Comparison of ENCODE assay signal across 10 mouse cellular contexts in genomic region chr10:96214285-96214684, GRCm38 (mm10).
DNase-seq lines count a peak whose midpoint lies in the region; ATAC-seq lines count a peak whose summit lies in the region.
"Had no signal": no experiment of that assay in that cellular context is flagged by ENCODE, and none has a peak within 500 bp of the region (broad histone marks: within the 10 kb centered on the region; RNA-seq: fewer than 3 reads in every experiment).

No protein-coding gene starts in this region.

- no peak overlapping the region for H3K4me2 ChIP-seq in kidney, embryonic 14.5 days (replicated peaks; ENCODE audit: low read depth, low read length)
- H3K4me2 ChIP-seq in hindbrain, embryonic 13.5 days, result no peak overlapping the region
- H3K4me2 ChIP-seq in midbrain, embryonic 16.5 days (ENCODE audit: low read length), result no peak overlapping the region

- ATAC-seq in kidney, embryonic 14.5 days (ENCODE audit: low FRiP score, low TSS enrichment), result 0 out of 2 replicates have a peak, but pooled peaks have one; percentile 10
- 0 out of 2 replicates have a peak, but pooled peaks have one; percentile 7 for ATAC-seq in common myeloid progenitor, adult 5-6 weeks (replicated peaks; ENCODE audit: low read depth, poor library complexity, severe bottlenecking)
- ATAC-seq in hindbrain, embryonic 13.5 days (ENCODE audit: low FRiP score), result peak; percentile 41
- peak; percentile 46; the same call in 1 of the 2 replicates for ATAC-seq in midbrain, embryonic 16.5 days

- H3K27me3 ChIP-seq in kidney, embryonic 14.5 days (ENCODE audit: control insufficient read depth, insufficient read depth, low read length), result no peaks in the 10 kb centered on the region
- no peaks in the 10 kb centered on the region for H3K27me3 ChIP-seq in hindbrain, embryonic 13.5 days
- H3K27me3 ChIP-seq in midbrain, embryonic 16.5 days (ENCODE audit: control insufficient read depth, insufficient read depth, low read depth, low read length), result no peaks in the 10 kb centered on the region

- H3K4me3 ChIP-seq in kidney, embryonic 14.5 days (ENCODE audit: low read length), result no peak overlapping the region
- no peak overlapping the region for H3K4me3 ChIP-seq in hindbrain, embryonic 13.5 days
- H3K4me3 ChIP-seq in midbrain, embryonic 16.5 days (ENCODE audit: low read depth, low read length), result no peak overlapping the region
- H3K4me3 ChIP-seq: left cerebral cortex, adult 2 months had no signal

- H3K36me3 ChIP-seq in kidney, embryonic 14.5 days (ENCODE audit: control insufficient read depth, insufficient read depth, low read length), result no peaks in the 10 kb centered on the region
- H3K36me3 ChIP-seq in hindbrain, embryonic 13.5 days, result no peaks in the 10 kb centered on the region
- no peaks in the 10 kb centered on the region for H3K36me3 ChIP-seq in midbrain, embryonic 16.5 days (ENCODE audit: control insufficient read depth, insufficient read depth, low read length)

- no peaks in the 10 kb centered on the region for H3K4me1 ChIP-seq in kidney, embryonic 14.5 days (ENCODE audit: control insufficient read depth, insufficient read depth, low read length)
- H3K4me1 ChIP-seq in hindbrain, embryonic 13.5 days (replicated peaks), result peaks cover 3% of the 10 kb centered on the region; the same call in 1 of the 2 replicates
- H3K4me1 ChIP-seq in midbrain, embryonic 16.5 days (ENCODE audit: control insufficient read depth, insufficient read depth, low read length), result peaks cover 3% of the 10 kb centered on the region; the same call in 1 of the 2 replicates

- 48% methylated on average over 7 of the region's 7 CpGs for WGBS in kidney, embryonic 14.5 days
- WGBS in hindbrain, embryonic 13.5 days, result 62% methylated on average over 7 of the region's 7 CpGs
- WGBS in midbrain, embryonic 16.5 days, result 56% methylated on average over 7 of the region's 7 CpGs

- H3K27ac ChIP-seq in kidney, embryonic 14.5 days (ENCODE audit: low read depth, low read length), result no peak overlapping the region
- H3K27ac ChIP-seq in hindbrain, embryonic 13.5 days, result peak overlapping the region; percentile 81
- H3K27ac ChIP-seq in midbrain, embryonic 16.5 days (ENCODE audit: low read length), result peak overlapping the region; percentile 69
- H3K27ac ChIP-seq: left cerebral cortex, adult 2 months; macrophage had no signal

- H3K9me3 ChIP-seq in kidney, embryonic 14.5 days (ENCODE audit: control insufficient read depth, low read length), result no peaks in the 10 kb centered on the region
- no peaks in the 10 kb centered on the region for H3K9me3 ChIP-seq in hindbrain, embryonic 13.5 days
- no peaks in the 10 kb centered on the region for H3K9me3 ChIP-seq in midbrain, embryonic 16.5 days (replicated peaks; ENCODE audit: control insufficient read depth, low read length, poor library complexity, severe bottlenecking)

- no peak for DNase-seq in kidney, postnatal 25 days
- no peak for DNase-seq in thymus, postnatal 10 days (ENCODE audit: low spot score in 2 of 2)
- no peak for DNase-seq in adrenal gland, adult 2 months
- DNase-seq in layer of hippocampus, adult 11-12 months (ENCODE audit: low spot score), result no peak

- H3K9ac ChIP-seq in kidney, embryonic 14.5 days (ENCODE audit: low read depth, low read length), result no peak overlapping the region
- H3K9ac ChIP-seq in hindbrain, embryonic 13.5 days, result no peak overlapping the region
- H3K9ac ChIP-seq in midbrain, embryonic 16.5 days (ENCODE audit: low read depth, low read length), result no peak overlapping the region
